Mouse (Mus musculus) hindbrain, embryonic 16.5 days (tissue): Measurements from ENCODE around the gene Pcyt2. TPM values are rescaled to one million over a fixed set of nuclear protein-coding genes. Genes with fewer than 3 reads are reported as not detected.

Experiments used
- ATAC-seq: fragments of 200-750 bp; cut with Nextera tagmentation; 2 replicates; pipeline ENCODE4 v1.8.0; 2017; ENCODE audit warnings: moderate TSS enrichment, moderate library complexity
- H3K27ac ChIP-seq: fragments of 300-500 bp; sonication (generic); 2 replicates; pipeline ENCODE4 v1.5.1; 2014; ENCODE audit warnings: low read depth, mild to moderate bottlenecking, control low read depth, low read length, moderate library complexity
- H3K27me3 ChIP-seq: fragments of 300-500 bp; sonication (generic); replicated peaks from 2 replicates; pipeline ENCODE4 v1.6.1; 2014; ENCODE audit warnings: low read length; ENCODE audit not compliant: control insufficient read depth, insufficient read depth
- H3K36me3 ChIP-seq: fragments of 300-500 bp; sonication (generic); 2 replicates; pipeline ENCODE4 v1.6.1; 2014; ENCODE audit warnings: mild to moderate bottlenecking, low read length, moderate library complexity, mixed read lengths; ENCODE audit not compliant: control insufficient read depth, insufficient read depth
- H3K4me1 ChIP-seq: fragments of 300-500 bp; sonication (generic); 2 replicates; pipeline ENCODE4 v1.6.1; 2014; ENCODE audit warnings: low read depth, low read length; ENCODE audit not compliant: control insufficient read depth, insufficient read depth
- H3K4me2 ChIP-seq: fragments of 300-500 bp; sonication (generic); 2 replicates; pipeline ENCODE4 v1.6.1; 2014; ENCODE audit warnings: mild to moderate bottlenecking, low read length, control low read depth, moderate library complexity
- H3K4me3 ChIP-seq: fragments of 300-500 bp; sonication (generic); 2 replicates; pipeline ENCODE4 v1.5.1; 2014; ENCODE audit warnings: mild to moderate bottlenecking, low read length, control low read depth, moderate library complexity
- H3K9ac ChIP-seq: fragments of 300-500 bp; sonication (generic); 2 replicates; pipeline ENCODE4 v1.6.1; 2014; ENCODE audit warnings: low read depth, mild to moderate bottlenecking, control low read depth, low read length, moderate library complexity
- H3K9me3 ChIP-seq: fragments of 300-500 bp; sonication (generic); 2 replicates; pipeline ENCODE4 v1.6.1; 2014; ENCODE audit warnings: mild to moderate bottlenecking, low read length, moderate library complexity; ENCODE audit not compliant: control insufficient read depth
- WGBS: fragments of 180-500 bp; shearing (Covaris S2); extraction: QIAGEN DNeasy Blood & Tissue Kit; methylation state at CpG from one replicate; pipeline ENCODE4 v1.1.7; 2014; 5-methylcytosine and 5-hydroxymethylcytosine counted together
- polyA plus RNA-seq: library from polyadenylated mRNA; unstranded; fragments of >200 nt; fragmentation: Nextera tagmentation; extraction: Ambion mirVana; gene quantifications from 2 replicates; pipeline ENCODE4 v1.2.1, GENCODE M21; 2015

Pcyt2 gene
- polyA plus RNA-seq = 236 and 242 TPM in 2 replicates

GRCm38 (mm10) chr11:120617519-120618112, at the start of gene Pcyt2:
TSS of gene Pcyt2 (minus strand) at chr11:120617936.
- no peaks in the 10 kb centered on the region for H3K9me3 ChIP-seq
- H3K27ac ChIP-seq = peak within 1 kb of the TSS; percentile 90
- H3K27me3 ChIP-seq = no peaks in the 10 kb centered on the region
- peaks cover 20% of the 10 kb centered on the region for H3K4me1 ChIP-seq
- H3K36me3 ChIP-seq = peaks cover 35% of the 10 kb centered on the region
- WGBS = under 1% methylated on average over 56 of the region's 56 CpGs
- H3K9ac ChIP-seq = peak within 1 kb of the TSS; percentile 88
- peak within 1 kb of the TSS; percentile 58 for H3K4me2 ChIP-seq
- peak within 1 kb of the TSS; percentile 86 for H3K4me3 ChIP-seq
- peak; percentile 96 for ATAC-seq

GRCm38 (mm10) chr11:120666617-120667016, 48.9 kb upstream of the Pcyt2 start:
- H3K9ac ChIP-seq = no peak overlapping the region
- no peak for ATAC-seq
- no peaks in the 10 kb centered on the region for H3K4me1 ChIP-seq

GRCm38 (mm10) chr11:120665406-120665805, 47.7 kb upstream of the Pcyt2 start:
- no peak for ATAC-seq
- Histone ChIP-seq H3K4me2 (no peak overlapping the region), H3K4me3 (no peak overlapping the region), H3K36me3 (no peaks in the 10 kb centered on the region), H3K9me3 (no peaks in the 10 kb centered on the region), H3K4me1 (peaks cover 8% of the 10 kb centered on the region), H3K27me3 (peaks cover 26% of the 10 kb centered on the region), H3K27ac (no peak overlapping the region), H3K9ac (no peak overlapping the region; the same call in 1 of the 2 replicates)
- 59% methylated on average over 2 of the region's 3 CpGs for WGBS

More at GRCm38 (mm10) chr11:120666617-120667016, 48.9 kb upstream of the Pcyt2 start:
- Histone ChIP-seq H3K4me2 (no peak overlapping the region), H3K36me3 (no peaks in the 10 kb centered on the region), H3K9me3 (no peaks in the 10 kb centered on the region), H3K27me3 (peaks cover 18% of the 10 kb centered on the region), H3K4me3 (no peak overlapping the region), H3K27ac (no peak overlapping the region)
- 10% methylated on average over 3 of the region's 3 CpGs for WGBS

- no peak overlapping the region for H3K9ac ChIP-seq
- no peak overlapping the region for H3K27ac ChIP-seq
- peaks cover 14% of the 10 kb centered on the region for H3K4me1 ChIP-seq
- ATAC-seq = no peak
- H3K4me2 ChIP-seq = no peak overlapping the region
- no peaks in the 10 kb centered on the region for H3K36me3 ChIP-seq
- H3K27me3 ChIP-seq = peaks cover 42% of the 10 kb centered on the region
- H3K4me3 ChIP-seq = no peak overlapping the region
- peaks cover 2% of the 10 kb centered on the region; the same call in 1 of the 2 replicates for H3K9me3 ChIP-seq
- 65% methylated on average over 5 of the region's 5 CpGs for WGBS
Observed at GRCm38 (mm10) chr11:120663714-120664113, 46.0 kb upstream of the Pcyt2 start.

GRCm38 (mm10) chr11:120662759-120663158, 45.0 kb upstream of the Pcyt2 start:
- H3K36me3 ChIP-seq = no peaks in the 10 kb centered on the region
- H3K27ac ChIP-seq = no peak overlapping the region
- H3K9me3 ChIP-seq = peaks cover 2% of the 10 kb centered on the region; the same call in 1 of the 2 replicates
- ATAC-seq = no peak
- peaks cover 14% of the 10 kb centered on the region for H3K4me1 ChIP-seq
- no peak overlapping the region for H3K9ac ChIP-seq
- no peak overlapping the region for H3K4me3 ChIP-seq
- WGBS = 39% methylated on average over 6 of the region's 6 CpGs
- peaks cover 51% of the 10 kb centered on the region for H3K27me3 ChIP-seq
- no peak overlapping the region for H3K4me2 ChIP-seq

GRCm38 (mm10) chr11:120661076-120661460, 43.3 kb upstream of the Pcyt2 start, which contains the start of gene Notum:
TSS of gene Notum (minus strand) at chr11:120661175.
- no peak for ATAC-seq
- H3K4me1 ChIP-seq = peaks cover 14% of the 10 kb centered on the region
- peak within 1 kb of the TSS; percentile 59 for H3K4me2 ChIP-seq
- WGBS = under 1% methylated on average over 35 of the region's 35 CpGs
- H3K9ac ChIP-seq = peak within 1 kb of the TSS; percentile 22
- peaks cover 2% of the 10 kb centered on the region; the same call in 1 of the 2 replicates for H3K9me3 ChIP-seq
- H3K27me3 ChIP-seq = peaks cover 62% of the 10 kb centered on the region
- H3K4me3 ChIP-seq = peak within 1 kb of the TSS; percentile 39
- no peak within 1 kb of the TSS; the same call in 1 of the 2 replicates for H3K27ac ChIP-seq
- no peaks in the 10 kb centered on the region for H3K36me3 ChIP-seq

GRCm38 (mm10) chr11:120660301-120661075, 42.8 kb upstream of the Pcyt2 start:
- no peak overlapping the region; the same call in 1 of the 2 replicates for H3K27ac ChIP-seq
- H3K4me1 ChIP-seq = peaks cover 14% of the 10 kb centered on the region
- no peaks in the 10 kb centered on the region for H3K36me3 ChIP-seq
- H3K4me3 ChIP-seq = peak overlapping the region; percentile 39
- H3K9me3 ChIP-seq = peaks cover 2% of the 10 kb centered on the region; the same call in 1 of the 2 replicates
- peak overlapping the region; percentile 59 for H3K4me2 ChIP-seq
- peak; percentile 58 for ATAC-seq
- WGBS = under 1% methylated on average over 74 of the region's 95 CpGs
- peaks cover 62% of the 10 kb centered on the region for H3K27me3 ChIP-seq
- H3K9ac ChIP-seq = peak overlapping the region; percentile 22

- H3K9ac ChIP-seq = peak overlapping the region; percentile 22; the same call in 1 of the 2 replicates
- no peak overlapping the region for H3K27ac ChIP-seq
- 2% methylated on average over 47 of the region's 50 CpGs for WGBS
Observed at GRCm38 (mm10) chr11:120659509-120660300, 42.0 kb upstream of the Pcyt2 start.

More at GRCm38 (mm10) chr11:120659509-120660300, 42.0 kb upstream of the Pcyt2 start:
- peak overlapping the region; percentile 39 for H3K4me3 ChIP-seq
- no peaks in the 10 kb centered on the region for H3K36me3 ChIP-seq
- H3K4me2 ChIP-seq = peak overlapping the region; percentile 59
- ATAC-seq = no peak
- peaks cover 60% of the 10 kb centered on the region for H3K27me3 ChIP-seq
- peaks cover 2% of the 10 kb centered on the region; the same call in 1 of the 2 replicates for H3K9me3 ChIP-seq
- H3K4me1 ChIP-seq = peaks cover 14% of the 10 kb centered on the region
